Mouse (Mus musculus) thymus, postnatal 10 days (tissue): Measurements from ENCODE around the gene Fgfr2.
"Not testable (repeated sequence)": the region's sequence is repeated elsewhere in the genome, so short reads cannot be mapped to it uniquely, and the experiment has no call there.

Experiments used
- DNase-seq, 2 experiments: peaks; one replicate each; pipeline ENCODE4 v3.0.0; 2021; ENCODE audit warnings: low spot score in 2 of 2

Fgfr2 gene

DNA sequence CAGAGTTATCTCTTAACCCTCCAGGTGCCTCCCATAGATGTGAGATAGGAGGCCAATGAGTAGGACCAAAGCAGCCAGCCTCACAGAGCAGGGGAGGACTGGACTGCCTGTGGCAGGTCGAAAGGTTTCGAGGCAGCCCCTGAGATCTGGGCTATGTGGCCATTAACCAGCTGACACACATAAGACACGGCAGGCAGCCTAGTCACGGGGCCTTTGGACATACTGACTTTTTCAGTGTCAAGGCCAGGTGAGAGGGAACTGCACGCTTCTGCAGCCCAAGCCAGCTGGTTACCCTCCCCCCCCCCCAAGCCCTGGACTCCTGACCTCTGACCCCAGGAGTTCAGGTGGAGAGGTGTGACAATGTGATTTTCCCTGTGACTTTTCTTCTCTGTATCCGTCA lies 458.3 kb downstream of the Fgfr2 start:
- no peak for DNase-seq

GRCm38 (mm10) chr7:132662831-132663230 lies 460.3 kb downstream of the Fgfr2 start:
- DNase-seq, result not testable (repeated sequence)

GRCm38 (mm10) chr7:132659633-132660032 lies 463.5 kb downstream of the Fgfr2 start:
- no peak for DNase-seq

DNA sequence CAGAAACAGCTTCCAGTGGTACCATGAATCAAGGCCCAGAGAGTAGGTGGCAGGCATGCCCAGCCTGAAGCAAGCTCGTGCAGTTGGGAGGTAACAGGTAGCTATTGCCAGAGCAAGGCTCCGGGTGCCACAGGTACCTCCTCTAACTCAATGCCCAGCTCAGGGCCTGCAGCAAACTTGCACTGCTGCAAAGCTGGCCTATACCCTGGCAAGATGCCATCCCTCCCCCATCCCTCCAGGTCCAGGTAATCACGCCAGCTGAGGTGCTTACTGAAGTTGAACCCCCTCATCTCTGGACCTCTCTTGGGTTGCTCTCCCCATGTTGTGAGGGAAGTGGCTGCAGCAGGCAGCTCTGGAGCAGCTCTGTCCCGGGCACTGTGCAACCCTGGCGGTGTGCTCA lies 464.5 kb downstream of the Fgfr2 start:
- no peak for DNase-seq

- DNase-seq, result no peak
Observed at GRCm38 (mm10) chr7:132658058-132658450, 465.1 kb downstream of the Fgfr2 start.

GRCm38 (mm10) chr7:132657371-132658057 lies 465.6 kb downstream of the Fgfr2 start:
- no peak for DNase-seq

- DNase-seq, result peak; percentile 72 to 93
Observed at GRCm38 (mm10) chr7:132656548-132656947, 466.6 kb downstream of the Fgfr2 start.

DNA sequence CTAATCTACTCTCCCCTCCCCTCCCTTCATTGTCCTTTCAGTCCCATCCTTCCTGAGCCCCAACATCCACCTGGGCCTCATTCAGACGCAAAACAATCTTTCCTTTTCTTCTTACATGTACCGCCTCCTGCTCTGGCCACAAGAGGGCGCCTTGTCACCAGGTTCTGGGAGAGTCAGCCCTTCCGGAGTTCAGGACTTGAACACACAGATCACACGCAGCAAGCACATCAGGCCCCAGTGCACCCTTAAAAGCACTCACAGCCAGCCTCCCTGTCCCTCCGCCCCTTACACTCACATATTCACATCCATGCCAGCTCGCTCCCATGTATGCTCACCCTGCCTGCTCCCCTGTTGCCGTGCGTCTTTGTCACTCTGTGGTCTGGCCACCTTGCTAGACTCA lies 467.1 kb downstream of the Fgfr2 start:
- DNase-seq, result peak; percentile 80 to 91

DNA sequence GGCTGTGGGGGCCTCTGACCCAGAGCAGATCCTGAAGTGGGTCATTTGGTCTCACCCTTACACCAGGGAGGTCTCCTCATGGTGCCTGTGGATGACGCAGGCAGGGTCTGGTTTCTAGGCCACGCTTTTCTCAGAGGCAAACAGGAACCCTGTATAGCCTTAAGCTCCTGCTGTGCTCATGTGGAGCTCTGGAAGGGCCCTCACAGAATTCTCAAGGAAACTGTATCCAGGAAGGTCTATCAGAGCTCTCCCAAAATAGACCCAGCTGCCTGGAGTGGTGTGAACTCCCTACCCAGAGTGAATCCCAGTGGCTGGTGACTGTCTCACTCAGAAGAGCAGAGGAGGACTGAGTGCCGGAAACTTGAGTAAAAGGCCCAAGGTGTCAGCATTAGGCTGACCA lies 468.7 kb downstream of the Fgfr2 start:
- DNase-seq, result no peak

DNA sequence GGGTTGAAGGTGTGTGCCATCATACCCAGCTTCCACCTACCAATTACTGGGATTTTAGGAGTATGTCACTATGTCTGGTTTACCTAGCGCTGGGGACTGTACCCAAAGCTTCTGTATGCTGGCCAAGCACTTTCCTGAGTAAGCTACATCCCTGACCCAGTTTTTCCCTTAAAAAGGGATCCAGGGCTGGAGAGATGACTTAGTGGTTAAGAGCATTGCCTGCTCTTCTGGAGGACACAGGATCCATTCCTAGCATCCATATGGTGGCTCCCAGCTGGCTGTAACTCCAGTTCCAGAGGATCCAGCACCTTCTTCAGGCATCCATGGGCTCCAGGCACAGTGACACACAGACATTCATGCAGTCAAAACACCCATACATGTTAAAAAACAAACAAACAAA lies 476.6 kb downstream of the Fgfr2 start:
- DNase-seq, result no peak

- DNase-seq, result no peak
Observed at GRCm38 (mm10) chr7:132644605-132645279, 478.4 kb downstream of the Fgfr2 start.

DNA sequence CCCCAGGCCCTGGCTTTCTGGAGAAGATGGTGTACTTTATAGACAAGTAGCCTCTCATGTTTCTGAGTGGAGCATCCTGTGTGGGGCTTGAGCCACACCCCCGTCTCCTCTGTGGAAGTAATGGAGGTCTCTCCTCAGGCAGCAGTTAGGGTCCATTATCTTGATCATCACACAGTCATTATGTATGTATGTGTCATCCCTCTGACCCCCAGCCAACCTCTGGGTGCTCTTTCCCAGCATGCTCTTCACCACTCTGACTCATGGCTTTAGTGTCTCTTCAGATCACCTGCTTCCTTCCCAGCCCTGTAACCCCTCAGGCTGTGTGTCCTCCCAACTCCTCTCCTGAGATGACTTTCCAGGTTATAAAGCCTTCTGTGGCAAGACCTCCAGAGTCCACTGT lies 481.5 kb downstream of the Fgfr2 start:
- DNase-seq, result no peak

- no peak for DNase-seq
Observed at GRCm38 (mm10) chr7:132640946-132641345, 482.2 kb downstream of the Fgfr2 start.

DNA sequence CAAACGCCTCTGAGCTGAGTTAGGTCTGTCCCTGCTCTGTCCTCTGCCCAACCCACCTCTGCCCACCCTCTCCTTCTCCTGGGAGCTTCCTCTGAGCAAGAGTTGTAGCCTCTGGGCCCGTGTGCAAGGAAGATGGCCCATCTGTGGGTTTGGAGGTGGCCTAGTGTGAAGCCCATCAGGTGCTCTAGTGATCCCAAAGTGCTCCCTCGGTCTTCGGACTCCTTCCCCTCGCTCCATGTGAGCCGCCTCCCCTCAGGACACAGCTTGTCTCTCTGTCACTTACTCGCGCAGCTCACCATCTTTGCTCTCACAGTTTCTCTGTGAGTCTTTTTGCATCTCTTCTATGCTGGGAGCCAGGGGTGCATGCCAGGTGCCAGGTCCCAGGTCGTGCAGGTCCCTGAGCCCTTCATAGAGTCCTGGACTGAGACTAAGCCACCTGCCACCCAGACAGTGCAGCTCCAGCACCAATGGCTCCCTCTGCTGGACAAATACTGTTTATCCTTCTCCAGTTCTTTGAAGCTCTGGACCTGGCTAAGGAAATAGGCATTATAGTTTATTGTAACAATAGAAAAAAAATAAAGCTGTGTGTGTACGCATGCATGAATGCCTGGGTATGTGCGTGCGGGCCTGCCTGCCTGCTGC lies 484.6 kb downstream of the Fgfr2 start:
- peak in 1 of 2 experiments; percentile 61 for DNase-seq

- no peak for DNase-seq
Observed at GRCm38 (mm10) chr7:132637292-132637691, 485.9 kb downstream of the Fgfr2 start.

- no peak for DNase-seq
Observed at GRCm38 (mm10) chr7:132631313-132631712, 491.8 kb downstream of the Fgfr2 start.

DNA sequence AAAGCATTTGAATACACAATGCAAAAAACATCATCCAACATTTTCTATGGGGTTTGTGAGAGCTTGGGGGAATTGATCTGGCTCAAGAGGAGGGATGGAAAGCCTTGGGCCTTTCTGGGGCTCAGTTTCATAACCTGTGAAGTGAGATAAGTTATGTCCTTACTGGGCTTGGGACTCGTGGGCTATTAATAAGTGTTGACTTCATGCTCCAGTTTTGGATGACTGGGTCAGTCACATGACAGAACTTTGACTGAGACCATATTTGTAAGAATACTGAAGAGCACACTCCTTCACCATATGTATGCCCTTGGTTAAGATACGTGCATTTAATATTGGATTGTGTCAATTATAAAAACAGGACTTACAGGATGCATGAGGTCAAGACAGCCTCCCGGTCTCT lies 495.7 kb downstream of the Fgfr2 start:
- no peak for DNase-seq

GRCm38 (mm10) chr7:132626174-132626573 lies 497.0 kb downstream of the Fgfr2 start:
- DNase-seq, result no peak

DNA sequence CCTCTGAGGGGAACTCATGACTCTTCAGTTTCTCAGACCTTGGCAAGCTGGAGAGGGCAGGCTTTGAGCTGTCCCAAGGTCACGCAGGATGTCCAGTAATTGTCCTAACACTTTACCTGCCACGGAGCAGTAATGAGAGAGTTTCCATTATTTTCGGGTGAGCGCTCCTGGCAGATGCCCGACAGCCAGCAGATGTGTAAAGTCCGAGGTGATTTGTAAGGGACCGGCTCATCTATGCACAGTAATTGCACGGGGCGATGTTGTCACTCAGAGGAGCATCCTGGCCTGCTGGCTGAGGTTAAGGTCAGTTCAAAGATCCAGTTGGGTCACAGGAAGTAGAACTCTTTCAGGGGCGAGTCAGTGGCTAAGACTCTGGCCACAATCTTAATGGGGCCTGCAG lies 499.0 kb downstream of the Fgfr2 start:
- no peak for DNase-seq

DNA sequence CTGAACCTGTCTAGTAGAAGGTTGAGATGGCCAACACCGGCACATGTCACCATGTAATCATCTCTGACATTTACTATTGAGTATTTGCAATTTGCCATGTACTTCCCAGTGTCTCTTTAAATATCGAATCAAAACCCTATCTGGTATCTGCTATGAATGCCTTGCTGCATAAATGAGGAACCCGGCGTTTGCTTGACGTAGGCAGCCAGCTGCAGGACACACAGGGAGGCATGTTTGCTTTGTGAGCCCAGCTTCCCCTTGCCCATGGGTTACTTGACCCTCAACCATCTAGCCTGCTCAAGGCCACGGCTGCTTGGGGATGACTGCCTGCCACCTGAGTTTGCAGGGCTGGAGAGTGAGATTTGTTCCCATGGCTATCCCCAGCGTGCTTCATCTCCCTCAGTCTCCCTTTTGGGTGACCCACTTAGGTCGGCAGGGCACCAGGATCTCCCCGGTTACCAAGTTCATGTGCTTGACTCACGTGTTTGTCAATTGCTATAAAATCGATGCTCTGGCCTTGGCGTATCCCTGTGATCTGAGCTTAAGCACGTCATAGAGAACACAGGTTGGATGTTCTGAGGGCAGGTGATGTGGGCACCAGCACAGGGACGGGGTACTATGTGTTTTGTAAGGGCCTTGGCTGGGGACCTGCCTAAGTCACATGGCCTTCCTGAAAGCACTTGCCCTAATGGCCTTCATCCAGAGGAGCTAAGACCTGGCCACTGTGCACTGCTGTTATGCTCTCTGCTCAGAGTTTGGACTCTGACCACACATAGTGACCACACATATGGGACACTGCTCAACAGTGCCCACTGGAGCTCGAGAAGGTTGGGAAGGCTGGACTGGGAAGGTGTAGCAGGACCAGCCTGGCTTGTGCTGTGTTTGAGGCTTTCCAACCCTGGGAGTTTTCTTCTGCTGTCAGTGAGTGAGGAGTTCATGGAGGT lies 502.9 kb downstream of the Fgfr2 start:
- DNase-seq, result no peak

- no peak for DNase-seq
Observed at GRCm38 (mm10) chr7:132619549-132619948, 503.6 kb downstream of the Fgfr2 start.

- DNase-seq, result no peak
Observed at GRCm38 (mm10) chr7:132617021-132617564, 506.1 kb downstream of the Fgfr2 start.
